Mouse (Mus musculus): ENCODE data around the gene Ogfod1.

GRCm38 (mm10) chr8:94104146-94104545 lies 67.1 kb downstream of the Ogfod1 start:
- no peak for TF ChIP-seq CTCF (IDR thresholded peaks at IDR 0.05; ENCODE audit: control insufficient read depth, insufficient read depth, low read length)
- TF ChIP-seq POLR2A (IDR thresholded peaks at IDR 0.05; ENCODE audit: borderline replicate concordance, control insufficient read depth, low read depth, low read length): no peak
